Mouse (Mus musculus): ENCODE results near the gene Serpinf2.

DNA sequence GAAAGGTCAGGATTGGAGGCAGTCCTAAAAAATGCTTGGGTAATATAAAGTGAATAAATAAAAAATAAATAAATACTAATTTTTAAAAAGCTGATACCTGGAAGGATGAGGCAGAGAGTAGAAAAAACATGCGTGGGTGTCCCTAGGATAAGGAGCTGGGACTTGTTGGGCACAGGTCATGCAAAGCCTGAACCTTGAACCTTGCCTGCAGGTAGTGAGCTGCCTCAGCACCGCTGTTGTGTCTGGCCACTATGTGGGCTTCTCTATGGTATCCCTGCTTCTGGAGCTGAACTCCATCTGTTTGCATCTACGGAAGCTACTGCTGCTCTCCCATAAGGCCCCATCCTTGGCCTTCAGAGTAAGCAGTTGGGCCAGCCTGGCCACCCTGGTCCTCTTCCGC, 29.9 kb upstream of the Serpinf2 start:
- TF ChIP-seq CTCF (IDR thresholded peaks at IDR 0.05; ENCODE audit: borderline replicate concordance, extremely low read depth, insufficient read depth, insufficient read length): no peak
- no peak for TF ChIP-seq POLR2A (IDR thresholded peaks at IDR 0.05; ENCODE audit: borderline replicate concordance, extremely low read depth, insufficient read depth, insufficient read length, poor library complexity, severe bottlenecking)

All from brain, embryonic 14.5 days (tissue).